Mouse (Mus musculus) ovary, postnatal 10 days (tissue): ENCODE results near the gene Stxbp5.
"Not testable (repeated sequence)": the region's sequence is repeated elsewhere in the genome, so short reads cannot be mapped to it uniquely, and the experiment has no call there.

Source experiments
- DNase-seq: peaks from one replicate; pipeline ENCODE4 v3.0.0; 2022; ENCODE audit warnings: low spot score

The Stxbp5 gene

GRCm38 (mm10) chr10:9901071-9901696 lies at the start of gene Stxbp5:
Gene Stxbp5 (minus strand): TSS chr10:9901079.
- DNase-seq = peak; percentile 67

GRCm38 (mm10) chr10:9912395-9912794 lies 11.5 kb upstream of the Stxbp5 start:
- no peak for DNase-seq

- no peak for DNase-seq
These were observed 7.1 kb upstream of the Stxbp5 start for GRCm38 (mm10) chr10:9907919-9908502.

- no peak for DNase-seq
These were observed 6.6 kb upstream of the Stxbp5 start for GRCm38 (mm10) chr10:9907519-9907918.

DNA sequence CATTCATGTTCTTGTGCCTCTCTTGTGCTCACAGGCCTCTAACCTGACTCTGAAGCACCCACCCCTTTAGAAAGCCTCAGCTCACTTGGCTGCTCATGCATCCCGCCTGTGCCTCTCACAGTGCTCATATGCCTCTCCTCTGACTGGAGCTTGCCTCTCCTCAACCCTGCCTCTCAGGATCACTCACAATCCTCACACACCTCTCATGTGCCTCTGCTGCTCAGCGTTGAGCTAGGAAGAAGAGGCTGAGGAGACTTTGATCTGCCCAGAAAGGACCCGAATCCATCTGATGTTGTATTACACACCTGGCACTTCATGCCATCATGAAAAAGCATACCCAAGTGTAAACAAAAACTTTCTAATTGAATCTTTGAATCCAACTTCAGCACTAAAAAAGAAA lies 5.3 kb upstream of the Stxbp5 start:
- DNase-seq = no peak

- DNase-seq = peak; percentile 19
These were observed 889 bp upstream of the Stxbp5 start for GRCm38 (mm10) chr10:9901697-9902239.

DNA sequence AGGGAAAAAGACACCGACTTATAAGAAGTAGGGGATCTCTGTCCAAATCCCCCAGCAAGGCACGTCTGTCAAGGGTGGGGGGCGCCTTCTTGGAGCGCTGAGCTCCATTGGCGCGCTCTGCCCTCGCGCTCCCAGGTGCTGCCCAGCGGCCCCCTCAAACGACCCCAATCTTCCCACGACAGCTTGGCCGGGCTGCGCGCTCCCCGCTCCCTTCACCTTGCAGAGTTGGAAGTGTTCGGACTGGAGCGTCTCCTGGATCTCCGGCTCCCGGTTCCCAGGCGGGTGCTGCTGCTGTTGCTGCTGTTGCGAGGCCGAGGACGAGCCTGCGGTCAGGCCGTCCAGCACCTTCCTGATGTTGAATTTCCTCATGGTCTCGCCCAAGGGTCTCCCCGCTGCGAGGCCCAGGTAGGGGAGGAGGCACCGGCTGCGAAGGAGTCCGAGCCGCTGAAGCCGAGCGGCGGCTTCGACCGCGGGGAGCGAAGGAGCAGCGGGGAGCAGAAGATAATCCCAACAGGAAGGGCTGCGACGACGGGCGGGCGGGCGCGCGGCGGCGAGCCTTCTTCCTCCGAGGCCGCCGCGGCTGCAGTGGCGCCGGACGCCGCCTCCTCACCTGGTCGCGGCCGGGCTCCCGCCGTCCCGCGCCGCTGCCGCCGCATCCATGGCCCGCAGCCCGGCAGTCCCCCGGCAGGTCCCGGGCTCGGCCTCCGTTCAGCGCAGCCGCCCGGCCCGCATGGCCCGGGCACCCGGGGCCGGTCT lies 386 bp downstream of the Stxbp5 start:
- DNase-seq = peak; percentile 35

GRCm38 (mm10) chr10:9899816-9900215 lies 1.1 kb downstream of the Stxbp5 start:
- DNase-seq = no peak

- DNase-seq = no peak
These were observed 1.8 kb downstream of the Stxbp5 start for GRCm38 (mm10) chr10:9899086-9899485.

GRCm38 (mm10) chr10:9897852-9898251 lies 3.0 kb downstream of the Stxbp5 start:
- no peak for DNase-seq

DNA sequence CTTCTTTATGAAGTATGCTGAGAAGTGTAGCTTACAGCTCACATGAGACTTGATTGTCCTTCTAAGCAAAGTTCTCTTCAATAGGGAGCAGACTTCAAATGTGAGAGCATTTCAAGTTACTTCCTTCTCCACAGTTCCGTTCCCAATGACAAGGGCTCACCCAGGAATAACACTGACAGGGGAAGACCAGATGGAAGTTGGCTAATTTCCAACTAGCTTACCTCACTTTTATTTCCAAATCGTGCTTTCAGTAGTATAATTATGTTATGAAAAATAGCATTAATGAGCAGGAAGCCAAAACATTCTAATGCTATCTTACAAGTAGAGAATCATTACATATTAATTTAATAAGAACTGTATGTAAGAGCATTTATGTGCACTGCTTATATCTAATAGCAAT lies 7.3 kb downstream of the Stxbp5 start:
- DNase-seq = no peak

DNA sequence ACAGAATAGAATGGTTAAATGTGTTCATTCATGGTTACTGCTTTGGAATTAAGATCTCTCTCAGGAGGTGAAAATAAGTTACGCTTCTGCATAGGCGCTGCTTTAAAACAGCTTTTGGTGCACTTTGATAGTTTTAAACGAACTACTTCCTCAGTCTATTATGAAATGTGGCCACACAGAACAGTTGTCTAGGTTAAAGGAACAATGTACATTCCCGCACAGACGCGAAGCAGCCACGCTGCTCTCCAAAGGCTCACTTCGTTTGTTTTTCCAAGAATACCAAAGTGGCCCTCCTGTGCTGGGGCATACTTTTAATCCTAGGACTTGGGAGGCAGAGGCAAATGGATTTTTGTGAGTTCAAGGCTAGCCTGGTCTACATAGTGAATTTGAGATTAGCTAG lies 11.2 kb downstream of the Stxbp5 start:
- no peak for DNase-seq

GRCm38 (mm10) chr10:9888655-9889054 lies 12.2 kb downstream of the Stxbp5 start:
- DNase-seq = no peak

GRCm38 (mm10) chr10:9881781-9882320 lies 19.0 kb downstream of the Stxbp5 start:
- DNase-seq = not testable (repeated sequence)

DNA sequence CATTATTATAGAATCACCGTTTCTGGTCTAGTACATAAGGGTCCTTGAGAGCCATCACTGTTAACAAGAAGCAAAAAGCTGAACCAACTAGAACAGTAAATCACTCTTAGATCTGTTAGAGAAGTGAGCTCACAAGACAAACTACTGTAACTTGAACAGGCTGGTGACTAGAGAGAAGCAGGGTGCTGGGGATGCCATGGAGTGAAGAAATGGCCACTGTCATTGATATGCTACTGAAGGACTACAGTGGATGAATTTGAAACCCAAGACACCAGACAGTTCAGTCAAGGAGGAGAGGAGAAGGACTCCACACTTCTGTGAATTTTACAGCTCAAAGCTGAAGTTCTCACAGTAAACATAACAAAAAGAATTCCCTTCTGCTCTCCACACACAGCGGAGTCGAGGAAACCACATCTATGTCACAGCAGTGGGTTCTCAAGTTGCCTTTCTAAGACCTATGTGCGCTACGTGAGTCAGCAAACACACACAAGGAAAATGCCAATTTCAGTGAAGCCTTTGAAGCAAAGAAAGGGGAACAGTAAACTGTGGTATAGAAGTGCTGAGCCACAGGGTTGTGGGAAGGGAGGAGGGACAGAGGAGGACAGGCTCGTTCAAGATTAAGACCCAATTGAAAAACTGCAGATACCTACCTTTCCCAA lies 20.7 kb downstream of the Stxbp5 start:
- no peak for DNase-seq

DNA sequence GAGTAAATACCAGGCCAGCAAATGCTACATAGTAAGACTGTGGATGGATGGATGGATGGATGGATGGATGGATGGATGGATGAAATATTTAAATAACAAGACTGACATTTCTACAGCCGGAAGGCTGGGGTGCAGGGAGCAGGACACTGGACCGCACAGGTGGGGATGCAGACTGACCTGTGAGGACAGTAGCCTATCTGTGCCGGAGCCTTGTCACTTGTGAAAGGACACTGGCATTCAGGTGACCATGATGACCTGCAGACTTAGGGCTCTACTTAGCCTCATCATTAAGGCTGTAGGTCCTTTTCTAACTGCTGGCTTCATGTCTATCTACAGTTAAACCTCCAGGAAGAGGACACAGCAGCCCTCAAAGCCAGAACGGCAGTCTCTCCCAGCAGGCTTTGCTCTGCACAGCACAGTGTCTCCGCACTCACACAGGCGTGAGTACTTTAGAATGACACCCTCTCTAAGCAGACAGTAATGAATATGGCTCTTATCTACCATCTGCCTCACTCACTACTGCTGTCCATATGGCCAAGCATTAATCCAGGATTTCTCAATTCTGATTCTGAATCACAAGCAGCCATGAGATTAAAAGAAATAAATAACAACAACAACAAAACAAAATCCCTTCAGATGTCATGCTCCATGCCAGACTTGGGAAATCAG lies 21.9 kb downstream of the Stxbp5 start:
- no peak for DNase-seq

DNA sequence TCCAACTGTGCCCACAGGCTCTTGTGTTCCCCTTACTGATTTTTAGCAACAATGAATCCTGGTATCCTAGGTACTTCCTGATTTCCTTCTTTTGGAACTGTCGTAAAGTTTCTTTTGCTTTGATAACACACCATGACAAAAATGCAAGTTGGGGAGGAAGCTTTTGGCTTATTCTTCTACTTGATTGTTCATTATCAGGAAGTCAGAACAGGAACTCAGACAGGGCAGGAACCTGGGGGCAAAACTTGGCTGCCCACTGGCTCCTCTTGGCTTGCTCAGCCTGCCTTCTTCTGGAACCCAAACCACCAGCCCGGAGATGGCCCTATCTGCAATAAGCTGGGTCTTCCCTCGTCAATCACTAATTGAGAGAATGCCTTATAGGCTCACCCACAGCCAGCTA lies 25.0 kb downstream of the Stxbp5 start:
- no peak for DNase-seq

GRCm38 (mm10) chr10:9872143-9872542 lies 28.7 kb downstream of the Stxbp5 start:
- no peak for DNase-seq

- no peak for DNase-seq
These were observed 33.9 kb downstream of the Stxbp5 start for GRCm38 (mm10) chr10:9866793-9867579.

DNA sequence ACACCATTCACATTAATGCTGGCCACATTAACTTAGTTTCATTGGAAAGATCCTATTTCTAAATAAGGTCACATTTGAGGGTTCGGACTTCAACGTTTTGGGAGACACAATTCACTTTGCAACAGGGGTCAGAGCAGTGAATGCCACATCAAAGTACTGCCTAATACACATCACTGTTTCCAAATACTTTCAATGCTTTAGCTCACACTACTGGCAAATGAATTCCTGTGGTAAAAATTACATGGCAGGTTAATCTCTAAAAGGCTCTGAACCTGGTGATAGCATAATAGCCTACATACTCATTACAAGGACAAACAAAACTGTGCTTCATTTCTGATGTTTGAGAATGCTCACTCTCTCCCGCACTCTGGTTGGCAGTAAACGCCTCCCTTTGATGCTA lies 40.9 kb downstream of the Stxbp5 start:
- DNase-seq = no peak

DNA sequence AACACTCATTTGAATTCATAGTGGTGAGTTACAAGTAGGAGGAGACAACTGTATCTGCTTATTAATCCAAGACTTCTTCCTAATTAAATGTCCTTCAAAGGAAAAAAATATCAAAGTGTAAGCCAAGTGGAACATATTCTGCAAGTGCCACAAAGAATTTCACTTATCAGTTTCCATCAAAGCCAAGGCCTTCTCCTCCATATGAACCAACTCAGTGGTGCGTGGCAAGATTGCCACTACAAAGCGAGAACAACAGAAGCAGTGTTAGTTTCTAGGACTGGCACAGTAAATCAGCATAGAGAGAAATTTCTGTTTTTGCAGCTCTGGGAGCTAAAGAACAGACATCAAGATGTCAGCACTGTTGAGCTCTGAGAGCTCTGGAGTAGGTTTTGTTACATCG lies 41.4 kb downstream of the Stxbp5 start:
- no peak for DNase-seq
